Mouse (Mus musculus) Muller cell, postnatal 12 days (primary cell): ENCODE measurements around the gene AU018091.
"Not testable (repeated sequence)": the region's sequence is repeated elsewhere in the genome, so short reads cannot be mapped to it uniquely, and the experiment has no call there.

Experiments
- DNase-seq: peaks from one replicate; pipeline ENCODE4 v3.0.0-alpha.2; 2015; ENCODE audit errors: inconsistent ontology term

Gene AU018091

DNA sequence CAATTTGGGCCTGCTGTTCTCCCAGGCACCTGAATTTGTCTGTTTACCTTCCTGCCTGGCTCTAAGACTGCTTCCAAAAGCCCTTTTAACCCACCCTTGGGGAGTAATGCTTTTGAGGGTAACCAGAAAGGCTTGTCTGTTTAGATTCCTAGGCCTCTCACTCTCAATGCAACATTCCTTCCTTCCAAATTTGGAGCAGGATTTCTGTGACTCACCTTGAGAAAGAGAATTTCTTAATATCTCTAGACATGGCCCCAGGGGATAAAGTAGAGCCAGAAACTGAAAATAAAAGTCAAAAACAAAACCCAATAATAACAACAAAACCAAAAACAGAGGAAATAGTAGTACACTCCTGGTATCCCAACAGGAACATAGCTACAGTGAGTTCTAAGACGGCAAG, 707 bp downstream of the AU018091 start:
- peak; percentile 10 for DNase-seq

GRCm38 (mm10) chr7:3166270-3166669, 2.7 kb downstream of the AU018091 start:
- DNase-seq, result no peak

DNA sequence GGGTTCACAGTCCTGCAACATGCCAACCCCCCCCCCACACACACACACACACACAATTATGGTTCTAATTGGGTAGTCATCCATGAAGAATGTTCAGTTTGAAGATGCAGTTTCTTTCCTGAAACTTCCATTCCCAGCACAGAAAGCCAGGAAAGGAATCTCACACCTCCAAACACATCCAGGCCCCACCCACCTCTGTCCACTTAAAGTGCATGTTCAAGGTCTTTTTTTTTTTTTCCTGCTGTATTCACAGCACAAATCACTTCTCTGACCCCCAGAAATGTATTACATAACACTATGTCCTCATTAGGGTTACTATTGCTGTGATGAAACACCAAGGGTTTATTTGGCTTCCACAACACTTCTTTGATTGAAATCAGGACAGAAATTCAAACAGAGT, 4.0 kb downstream of the AU018091 start:
- peak; percentile 19 for DNase-seq

- DNase-seq, result no peak
Measured at GRCm38 (mm10) chr7:3164381-3164780, 4.6 kb downstream of the AU018091 start.

DNA sequence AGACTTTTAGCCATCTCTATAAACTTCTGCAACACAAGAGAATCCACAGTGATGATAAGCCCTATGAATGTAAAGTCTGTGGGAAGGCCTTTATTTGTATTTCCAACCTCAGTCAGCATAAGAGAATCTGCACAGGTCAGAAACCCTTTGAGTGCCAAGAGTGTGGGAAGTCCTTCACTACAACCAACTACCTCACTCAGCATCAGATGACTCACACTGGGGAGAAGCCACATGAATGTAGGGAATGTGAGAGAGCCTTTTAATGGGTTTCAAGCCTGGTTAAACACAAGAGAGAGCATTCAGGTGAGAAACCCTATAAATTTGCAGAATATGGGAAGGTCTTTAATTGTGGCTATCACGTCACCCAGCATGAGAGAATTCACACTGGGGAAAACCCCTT, 18.6 kb downstream of the AU018091 start:
- peak; percentile 97 for DNase-seq

DNA sequence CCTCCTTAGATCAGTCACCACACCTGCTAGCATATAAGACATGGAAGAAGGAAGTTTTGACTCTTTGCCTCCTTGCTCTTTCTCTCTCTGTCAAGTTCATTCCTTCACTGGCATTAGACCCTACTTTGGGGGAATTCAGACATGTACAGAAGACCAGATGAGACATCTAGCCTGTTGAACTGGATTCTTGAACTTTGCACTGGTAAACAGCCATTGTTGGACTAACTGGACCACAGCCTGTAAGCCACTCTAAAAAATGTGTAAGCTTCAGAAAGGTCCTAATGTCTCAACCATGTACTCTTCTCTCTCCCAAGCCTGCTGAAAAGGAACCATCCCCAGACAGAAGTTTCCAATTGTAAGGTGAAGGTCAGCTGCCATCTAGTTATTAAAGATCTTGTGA, 22.9 kb downstream of the AU018091 start:
- no peak for DNase-seq

GRCm38 (mm10) chr7:3143329-3143728, 25.7 kb downstream of the AU018091 start:
- no peak for DNase-seq

- DNase-seq, result no peak
Measured at GRCm38 (mm10) chr7:3135606-3136005, 33.4 kb downstream of the AU018091 start.

GRCm38 (mm10) chr7:3134654-3135053, 34.3 kb downstream of the AU018091 start:
- no peak for DNase-seq

DNA sequence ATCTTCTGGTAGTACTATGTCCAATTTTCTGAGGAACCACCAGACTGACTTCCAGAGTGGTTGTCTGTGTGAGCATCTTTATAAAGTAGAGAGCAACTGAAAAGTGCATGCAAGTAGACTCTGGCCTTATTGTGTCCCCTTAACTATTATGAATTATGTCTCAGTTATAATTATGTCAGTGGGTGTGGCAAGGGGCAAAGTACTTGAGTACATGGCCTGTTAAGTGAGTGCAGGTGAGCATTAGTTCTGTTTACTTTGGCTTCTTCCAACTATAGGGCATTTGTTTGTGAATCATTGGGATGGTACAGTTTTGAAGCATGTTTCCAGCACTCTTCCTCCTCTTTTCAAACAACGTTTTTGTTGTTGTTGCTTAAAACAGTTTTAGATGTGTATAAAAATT, 38.7 kb downstream of the AU018091 start:
- no peak for DNase-seq

DNA sequence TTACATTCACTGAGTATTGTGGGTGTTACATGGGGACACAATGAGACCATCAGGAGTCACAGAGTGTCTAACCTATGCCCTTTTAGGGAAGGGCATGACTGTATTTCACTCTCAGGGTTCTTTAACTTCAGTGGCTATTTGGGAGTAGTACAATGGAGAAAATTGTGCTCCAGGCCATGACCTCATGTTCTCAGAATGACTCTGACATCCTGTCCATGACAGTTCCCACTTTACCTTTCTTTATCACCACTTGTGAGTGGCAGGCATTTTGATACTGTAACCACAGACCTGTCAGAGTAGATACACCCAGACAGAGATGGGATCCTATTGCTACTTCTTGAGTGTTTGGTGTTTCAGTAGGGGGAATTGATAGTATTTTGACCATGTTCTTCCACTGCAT, 40.4 kb downstream of the AU018091 start:
- not testable (repeated sequence) for DNase-seq

- DNase-seq, result not testable (repeated sequence)
Measured at GRCm38 (mm10) chr7:3111193-3111592, 57.8 kb downstream of the AU018091 start.

GRCm38 (mm10) chr7:3106516-3107077, 62.4 kb downstream of the AU018091 start:
- not testable (repeated sequence) for DNase-seq
